Mouse (Mus musculus) forebrain, embryonic 13.5 days (tissue): ENCODE results near the gene Ascl1. TPM values are rescaled to one million over a fixed set of nuclear protein-coding genes. Genes with fewer than 3 reads are reported as not detected.

Experiments used
- ATAC-seq: fragments of 200-750 bp; cut with Nextera tagmentation; 2 replicates; pipeline ENCODE4 v1.8.0; 2017
- H3K27ac ChIP-seq: fragments of 300-500 bp; sonication (generic); 2 replicates; pipeline ENCODE4 v1.5.1; 2015; ENCODE audit warnings: inconsistent platforms, mild to moderate bottlenecking, moderate library complexity
- H3K27me3 ChIP-seq: fragments of 300-500 bp; sonication (generic); 2 replicates; pipeline ENCODE4 v1.6.1; 2015; ENCODE audit warnings: mild to moderate bottlenecking, inconsistent platforms
- H3K36me3 ChIP-seq: fragments of 300-500 bp; sonication (generic); 2 replicates; pipeline ENCODE4 v1.6.1; 2015; ENCODE audit warnings: mild to moderate bottlenecking, inconsistent platforms; ENCODE audit not compliant: poor library complexity, severe bottlenecking
- H3K4me1 ChIP-seq: fragments of 300-500 bp; sonication (generic); 2 replicates; pipeline ENCODE4 v1.6.1; 2015; ENCODE audit warnings: inconsistent platforms
- H3K4me2 ChIP-seq: fragments of 300-500 bp; sonication (generic); 2 replicates; pipeline ENCODE4 v1.6.1; 2015; ENCODE audit warnings: inconsistent platforms, mild to moderate bottlenecking, moderate library complexity
- H3K4me3 ChIP-seq: fragments of 300-500 bp; sonication (generic); 2 replicates; pipeline ENCODE4 v1.5.1; 2015; ENCODE audit warnings: mild to moderate bottlenecking, inconsistent platforms
- H3K9ac ChIP-seq: fragments of 300-500 bp; sonication (generic); 2 replicates; pipeline ENCODE4 v1.6.1; 2015; ENCODE audit warnings: mild to moderate bottlenecking, inconsistent platforms
- H3K9me3 ChIP-seq: fragments of 300-500 bp; sonication (generic); replicated peaks from 2 replicates; pipeline ENCODE4 v1.6.1; 2016; ENCODE audit warnings: inconsistent platforms
- WGBS: fragments of 180-500 bp; shearing (Covaris S2); methylation state at CpG from one replicate; pipeline ENCODE4 v1.1.7; 2015; 5-methylcytosine and 5-hydroxymethylcytosine counted together
- polyA plus RNA-seq: library from polyadenylated mRNA; unstranded; fragments of >200 nt; fragmentation: Nextera tagmentation; extraction: Ambion mirVana; gene quantifications from 2 replicates; pipeline ENCODE4 v1.2.1, GENCODE M21; 2015

Gene Ascl1
- 32.1 and 33.9 TPM in 2 replicates for polyA plus RNA-seq

DNA sequence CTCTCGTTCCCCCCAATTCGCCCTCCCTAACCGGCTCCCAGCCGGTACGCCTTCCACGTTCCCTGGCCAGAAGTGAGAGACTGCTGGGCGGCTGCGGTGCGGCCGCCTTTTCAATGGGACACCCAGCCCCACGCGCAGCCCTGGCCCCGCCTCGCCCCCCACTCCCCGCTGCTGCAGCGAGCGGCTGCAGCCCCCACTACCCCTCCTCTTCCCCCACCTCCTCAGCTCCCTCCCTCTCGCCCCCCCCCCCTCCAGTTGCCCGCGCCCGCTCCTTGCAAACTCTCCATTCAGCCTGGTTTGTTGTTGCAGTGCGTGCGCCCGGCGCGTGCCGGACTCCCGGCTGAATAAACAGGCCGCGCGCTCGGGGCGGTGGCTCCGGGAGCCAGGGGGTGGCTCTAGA, at the start of gene Ascl1:
Gene Ascl1 (minus strand): TSS at position 85 of the 400 bp plus-strand sequence.
- Histone ChIP-seq H3K27ac (peak within 1 kb of the TSS; percentile 96), H3K4me1 (peaks cover 52% of the 10 kb centered on the region), H3K4me2 (peak within 1 kb of the TSS; percentile 80), H3K4me3 (peak within 1 kb of the TSS; percentile 94), H3K9me3 (peaks cover 3% of the 10 kb centered on the region), H3K27me3 (peaks cover 22% of the 10 kb centered on the region), H3K9ac (peak within 1 kb of the TSS; percentile 98), H3K36me3 (no peaks in the 10 kb centered on the region)
- ATAC-seq: peak; percentile 54
- WGBS: 1% methylated on average over 30 of the region's 34 CpGs

DNA sequence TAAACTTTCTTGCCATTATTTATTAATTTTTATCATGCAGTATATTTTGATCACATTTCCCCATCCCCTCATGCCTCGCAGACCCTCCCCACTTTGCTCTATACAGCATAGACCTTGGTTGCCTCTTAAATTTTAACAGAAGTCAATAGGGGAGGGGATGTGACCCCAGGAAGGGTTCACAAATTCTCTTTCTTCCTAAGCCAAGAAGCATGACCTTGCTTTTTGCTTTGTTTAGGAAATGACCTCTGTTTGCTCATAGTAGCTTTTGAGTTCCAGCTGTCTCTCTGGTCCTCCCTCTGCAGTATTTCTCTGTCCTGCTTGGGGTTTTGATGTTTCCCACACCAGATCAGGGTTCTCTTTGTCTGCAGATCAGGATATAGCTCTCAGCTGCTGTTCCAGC, 40.7 kb upstream of the Ascl1 start:
- 100% methylated on average over 1 of the region's 1 CpGs for WGBS
- Histone ChIP-seq H3K4me3 (no peak overlapping the region), H3K4me1 (no peaks in the 10 kb centered on the region), H3K27ac (no peak overlapping the region), H3K36me3 (no peaks in the 10 kb centered on the region), H3K9me3 (no peaks in the 10 kb centered on the region), H3K27me3 (no peaks in the 10 kb centered on the region), H3K9ac (no peak overlapping the region), H3K4me2 (no peak overlapping the region)
- no peak for ATAC-seq

DNA sequence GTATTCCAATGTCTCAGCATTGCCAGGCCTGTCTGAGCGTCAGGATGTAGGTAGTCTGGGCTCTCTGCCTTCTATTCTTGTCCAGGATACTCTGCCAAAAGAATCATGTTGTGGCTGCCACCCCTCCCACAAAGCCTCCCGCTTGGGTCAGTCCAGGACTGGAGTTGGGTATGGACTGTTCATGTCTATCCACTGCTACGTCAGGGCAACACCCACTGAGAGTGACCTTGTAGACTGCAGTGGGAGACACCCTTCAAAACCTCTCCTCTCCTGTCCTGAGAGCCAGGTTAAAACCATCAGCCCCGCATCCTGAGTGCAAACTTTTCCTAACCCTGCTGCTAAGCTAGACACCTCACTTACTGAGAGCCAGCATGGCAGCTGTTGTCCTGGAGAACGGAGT, 28.2 kb upstream of the Ascl1 start, which contains the start of gene Pah:
Gene Pah (plus strand): TSS at position 150 of the 400 bp plus-strand sequence.
- H3K4me2 ChIP-seq: no peak within 1 kb of the TSS
- H3K27ac ChIP-seq: no peak within 1 kb of the TSS
- H3K4me3 ChIP-seq: no peak within 1 kb of the TSS
- no peak for ATAC-seq
- H3K27me3 ChIP-seq: no peaks in the 10 kb centered on the region
- 88% methylated on average over 5 of the region's 5 CpGs for WGBS
- H3K4me1 ChIP-seq: no peaks in the 10 kb centered on the region
- H3K9ac ChIP-seq: no peak within 1 kb of the TSS
- H3K36me3 ChIP-seq: no peaks in the 10 kb centered on the region
- no peaks in the 10 kb centered on the region for H3K9me3 ChIP-seq

DNA sequence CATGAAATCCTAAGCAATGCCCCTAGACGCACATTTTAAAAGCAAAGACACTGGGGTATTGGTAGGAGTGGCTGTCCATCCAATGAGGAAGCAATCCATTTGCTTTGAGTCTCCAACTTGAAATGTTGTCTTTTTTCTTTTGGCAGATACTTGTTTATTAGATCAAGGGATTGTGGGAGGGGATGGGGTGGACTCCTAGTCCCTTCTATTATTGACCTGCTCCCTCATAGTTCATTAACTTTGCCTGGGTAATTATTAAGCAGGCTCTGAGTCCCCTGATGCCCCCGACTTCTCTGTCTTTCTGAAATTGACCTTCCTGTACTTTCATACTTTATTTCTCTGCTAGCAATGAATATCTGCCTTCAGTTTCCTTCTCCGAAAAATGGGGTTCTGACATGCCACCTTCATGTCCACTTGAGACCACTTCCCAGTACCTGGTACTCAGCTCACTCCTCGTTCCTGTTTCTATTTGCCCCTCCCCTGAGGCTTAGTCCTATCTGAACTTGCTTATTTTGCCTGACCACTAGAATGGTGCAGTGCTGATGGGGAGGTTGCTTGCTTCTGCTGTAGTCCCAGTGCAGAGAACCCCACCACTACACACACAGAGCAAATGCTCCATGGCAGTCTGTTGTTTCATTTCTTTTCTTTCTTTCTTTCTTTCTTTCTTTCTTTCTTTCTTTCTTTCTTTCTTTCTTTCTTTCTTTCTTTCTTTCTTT, 27.1 kb upstream of the Ascl1 start:
- Histone ChIP-seq H3K36me3 (no peaks in the 10 kb centered on the region), H3K4me2 (no peak overlapping the region), H3K27ac (no peak overlapping the region), H3K9ac (no peak overlapping the region), H3K4me3 (no peak overlapping the region), H3K27me3 (no peaks in the 10 kb centered on the region), H3K4me1 (no peaks in the 10 kb centered on the region), H3K9me3 (no peaks in the 10 kb centered on the region)
- no peak for ATAC-seq
- 85% methylated on average over 4 of the region's 4 CpGs for WGBS

DNA sequence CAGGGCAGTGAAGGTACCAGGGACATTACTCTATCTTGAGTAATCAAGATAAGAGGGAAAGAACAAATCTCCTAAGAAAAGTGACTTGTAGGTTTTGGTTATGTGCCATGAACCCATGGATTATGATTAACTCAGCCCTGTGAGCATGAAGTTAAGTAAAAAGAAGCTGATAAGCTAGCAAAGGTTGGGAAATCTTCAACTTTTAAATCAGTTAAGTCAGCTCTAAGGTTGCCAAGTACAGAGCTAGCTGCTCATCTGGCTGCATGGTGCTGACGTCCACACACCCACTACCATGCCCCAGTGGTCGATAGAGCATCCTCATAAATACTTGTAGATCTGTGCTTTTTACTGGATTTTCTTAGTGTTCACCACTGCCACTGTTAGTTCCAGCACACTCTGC, 25.1 kb upstream of the Ascl1 start:
- no peak for ATAC-seq
- H3K4me3 ChIP-seq: no peak overlapping the region
- H3K9ac ChIP-seq: no peak overlapping the region
- no peaks in the 10 kb centered on the region for H3K27me3 ChIP-seq
- no peak overlapping the region for H3K4me2 ChIP-seq
- H3K9me3 ChIP-seq: no peaks in the 10 kb centered on the region
- no peaks in the 10 kb centered on the region for H3K4me1 ChIP-seq
- WGBS: 89% methylated on average over 2 of the region's 2 CpGs
- no peaks in the 10 kb centered on the region for H3K36me3 ChIP-seq
- no peak overlapping the region for H3K27ac ChIP-seq

DNA sequence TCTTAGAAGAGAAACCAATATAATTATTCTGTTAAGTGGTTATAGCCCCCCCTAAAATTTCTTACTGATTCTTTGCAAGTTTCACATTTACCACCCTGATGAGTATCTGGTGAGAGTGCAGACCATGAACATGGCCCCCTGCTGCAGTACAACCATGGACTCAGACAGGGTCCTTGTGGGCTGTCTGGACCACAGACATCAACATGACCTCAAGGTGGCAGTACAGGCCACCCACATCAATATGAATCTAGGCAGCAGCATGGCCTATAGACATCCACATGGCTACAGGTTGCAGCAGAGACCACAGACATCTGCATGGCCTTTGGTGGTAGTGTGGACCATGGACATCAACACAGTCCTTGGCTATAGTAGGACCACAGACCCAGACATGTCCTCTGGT, 19.6 kb upstream of the Ascl1 start:
- Histone ChIP-seq H3K4me1 (no peaks in the 10 kb centered on the region), H3K36me3 (no peaks in the 10 kb centered on the region), H3K4me3 (no peak overlapping the region), H3K27me3 (no peaks in the 10 kb centered on the region), H3K27ac (no peak overlapping the region), H3K9me3 (no peaks in the 10 kb centered on the region), H3K4me2 (no peak overlapping the region), H3K9ac (no peak overlapping the region)
- no peak for ATAC-seq

DNA sequence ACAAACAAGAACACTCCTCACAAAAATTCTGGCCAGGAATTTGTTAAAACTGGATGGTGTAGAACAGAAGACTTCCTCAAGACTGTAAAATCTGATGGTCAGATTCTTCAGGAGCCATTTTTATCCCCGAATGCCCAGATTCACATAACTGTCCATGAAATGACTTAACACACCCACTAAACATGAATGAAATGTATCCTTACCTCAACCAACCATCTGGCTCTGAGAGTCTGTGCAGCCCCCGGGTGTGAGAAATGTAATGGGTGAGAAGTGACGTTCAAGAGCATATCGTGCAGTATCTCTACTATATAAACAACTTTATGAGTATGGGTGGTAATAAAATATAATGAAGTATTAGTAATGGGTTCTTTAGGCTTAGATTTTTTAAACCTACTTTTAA, 15.1 kb upstream of the Ascl1 start:
- no peak overlapping the region for H3K4me3 ChIP-seq
- H3K9me3 ChIP-seq: no peaks in the 10 kb centered on the region
- H3K27ac ChIP-seq: no peak overlapping the region
- H3K9ac ChIP-seq: no peak overlapping the region
- H3K27me3 ChIP-seq: no peaks in the 10 kb centered on the region
- H3K36me3 ChIP-seq: no peaks in the 10 kb centered on the region
- WGBS: 95% methylated on average over 4 of the region's 4 CpGs
- no peak for ATAC-seq
- H3K4me1 ChIP-seq: 0 out of 2 replicates have a peak, but pooled peaks cover 4% of the 10 kb centered on the region
- no peak overlapping the region for H3K4me2 ChIP-seq

DNA sequence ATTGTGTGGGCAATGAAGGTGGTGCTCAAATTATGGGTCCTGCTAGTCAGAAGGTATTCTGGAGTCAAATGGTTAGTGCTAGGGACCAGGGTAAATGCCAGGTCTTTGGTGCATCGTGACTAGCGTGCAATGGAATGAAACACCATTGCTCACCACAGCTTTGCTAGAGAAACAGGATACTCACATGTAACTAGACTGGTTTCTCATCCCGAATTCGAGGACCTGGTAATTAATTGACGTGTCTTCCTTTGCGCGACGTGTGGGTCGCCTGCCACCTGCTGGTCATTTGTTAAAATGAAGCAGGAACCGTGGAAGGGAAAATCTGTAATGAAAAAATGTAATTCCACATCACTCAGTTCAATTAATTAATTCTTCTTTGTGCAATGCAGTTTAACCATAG, 10.5 kb upstream of the Ascl1 start:
- H3K36me3 ChIP-seq: no peaks in the 10 kb centered on the region
- H3K9me3 ChIP-seq: no peaks in the 10 kb centered on the region
- H3K27me3 ChIP-seq: peaks cover 8% of the 10 kb centered on the region; the same call in 1 of the 2 replicates
- no peak overlapping the region for H3K27ac ChIP-seq
- H3K4me2 ChIP-seq: no peak overlapping the region
- H3K9ac ChIP-seq: no peak overlapping the region
- no peak overlapping the region for H3K4me3 ChIP-seq
- peaks cover 38% of the 10 kb centered on the region for H3K4me1 ChIP-seq
- 1% methylated on average over 10 of the region's 10 CpGs for WGBS
- peak; percentile 66 for ATAC-seq

DNA sequence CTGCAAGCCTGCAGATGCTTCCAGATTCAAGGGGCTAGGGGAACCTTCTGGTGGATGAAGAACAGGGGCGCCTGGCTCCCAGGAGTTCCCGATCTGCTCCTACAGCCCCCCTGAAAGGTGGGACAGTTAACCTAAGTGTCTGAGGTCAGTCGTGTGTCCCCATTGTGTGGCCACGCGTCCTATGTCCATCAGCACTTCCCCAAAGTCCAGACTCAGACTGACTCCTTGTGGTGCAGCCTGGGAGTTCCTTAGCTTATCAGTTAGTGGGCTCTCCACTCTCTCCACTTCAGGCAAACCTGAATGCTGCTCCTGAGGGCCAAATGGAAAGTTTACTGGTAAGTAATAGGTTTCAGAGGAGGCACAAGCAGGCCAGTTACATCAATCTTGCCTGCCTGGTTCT, 8.8 kb upstream of the Ascl1 start:
- Histone ChIP-seq H3K27me3 (peaks cover 16% of the 10 kb centered on the region), H3K27ac (peak overlapping the region; percentile 52), H3K9me3 (peaks cover 3% of the 10 kb centered on the region), H3K9ac (no peak overlapping the region), H3K36me3 (no peaks in the 10 kb centered on the region), H3K4me1 (peaks cover 38% of the 10 kb centered on the region), H3K4me2 (peak overlapping the region; percentile 58; the same call in 1 of the 2 replicates), H3K4me3 (no peak overlapping the region)
- WGBS: 8% methylated on average over 5 of the region's 5 CpGs
- ATAC-seq: no peak

DNA sequence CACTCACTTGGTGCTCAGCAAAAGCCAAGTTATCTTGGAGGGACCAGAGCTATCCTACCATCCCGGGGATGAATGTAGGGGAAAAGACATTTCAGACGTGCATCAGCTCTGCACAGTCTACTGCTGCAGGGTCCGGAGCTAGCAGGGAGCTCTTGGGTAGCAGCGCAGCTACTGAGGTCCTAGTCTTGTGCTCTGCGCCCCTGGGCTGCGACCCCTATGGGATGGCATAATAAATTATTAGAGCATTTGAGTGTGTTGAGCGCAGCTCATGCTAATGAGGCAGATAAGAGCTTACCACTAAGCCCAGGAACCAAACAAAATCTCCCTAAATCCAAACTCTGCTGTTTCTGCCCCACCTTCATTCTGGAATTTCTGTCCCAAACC, 8.2 kb upstream of the Ascl1 start:
- Histone ChIP-seq H3K27ac (peak overlapping the region; percentile 52), H3K4me2 (peak overlapping the region; percentile 58), H3K27me3 (peaks cover 22% of the 10 kb centered on the region), H3K9ac (peak overlapping the region; percentile 50), H3K9me3 (peaks cover 3% of the 10 kb centered on the region), H3K4me1 (peaks cover 38% of the 10 kb centered on the region), H3K36me3 (no peaks in the 10 kb centered on the region), H3K4me3 (peak overlapping the region; percentile 29)
- peak; percentile 70 for ATAC-seq
- WGBS: 3% methylated on average over 7 of the region's 7 CpGs

DNA sequence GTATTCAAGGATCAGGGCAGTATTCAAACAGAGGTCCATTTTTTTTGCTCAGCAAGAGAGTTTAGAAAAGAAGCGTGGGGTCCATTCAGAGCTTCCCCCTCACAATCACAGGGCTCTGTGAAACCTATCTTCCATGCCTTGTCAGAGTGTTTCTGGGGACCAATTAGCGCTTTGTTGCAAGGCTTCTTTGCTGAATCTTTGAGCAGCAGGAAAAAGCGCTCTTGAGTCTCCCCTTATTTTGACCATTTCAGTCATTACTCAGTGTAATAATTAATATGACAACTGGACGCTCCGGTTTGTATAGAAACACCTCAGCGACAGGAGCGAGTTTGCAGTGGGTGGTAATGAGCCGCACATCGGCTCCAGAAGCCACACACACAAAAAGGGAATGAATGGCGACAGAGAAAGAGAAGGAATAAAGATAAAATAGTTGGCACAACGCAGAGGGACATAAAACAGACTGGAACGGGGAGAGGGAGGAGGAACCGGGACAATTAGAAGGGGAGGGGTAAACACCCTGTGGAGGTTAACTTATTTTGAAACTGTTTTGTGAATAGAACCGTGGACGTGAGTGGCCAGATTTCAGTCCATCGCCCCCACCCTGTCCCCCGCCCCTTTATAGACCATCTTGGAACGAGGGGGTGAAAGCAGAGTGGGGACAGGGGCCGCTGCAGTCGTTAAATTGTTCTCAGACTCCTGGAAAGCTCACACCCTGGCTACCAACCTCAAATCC, 7.6 kb upstream of the Ascl1 start:
- Histone ChIP-seq H3K9ac (peak overlapping the region; percentile 50), H3K27ac (peak overlapping the region; percentile 52), H3K4me3 (peak overlapping the region; percentile 29), H3K9me3 (peaks cover 3% of the 10 kb centered on the region), H3K27me3 (peaks cover 25% of the 10 kb centered on the region), H3K4me2 (peak overlapping the region; percentile 58), H3K4me1 (peaks cover 38% of the 10 kb centered on the region), H3K36me3 (no peaks in the 10 kb centered on the region)
- ATAC-seq: peak; percentile 52
- WGBS: under 1% methylated on average over 20 of the region's 20 CpGs

DNA sequence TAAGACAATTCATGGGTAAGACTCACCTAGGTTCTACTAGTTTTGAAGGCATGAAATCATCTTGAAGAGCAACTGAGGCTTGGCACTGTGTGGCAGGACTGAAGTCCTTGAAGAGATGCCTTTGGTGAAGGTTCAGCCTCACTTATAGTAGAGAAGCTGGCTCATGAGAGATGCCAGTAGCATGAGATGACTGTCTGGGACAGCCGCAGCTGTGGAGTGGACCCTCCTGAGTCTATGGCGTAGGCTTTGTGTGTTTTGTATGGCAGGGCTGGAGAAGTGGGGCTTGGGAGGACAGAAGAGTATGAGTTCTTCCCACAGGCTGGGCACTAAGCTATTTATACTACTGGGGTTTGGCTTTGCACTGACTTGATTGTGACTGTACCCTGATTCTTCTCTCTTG, 3.6 kb upstream of the Ascl1 start:
- no peak overlapping the region for H3K4me3 ChIP-seq
- ATAC-seq: no peak
- H3K9ac ChIP-seq: no peak overlapping the region
- H3K27ac ChIP-seq: no peak overlapping the region
- peaks cover 27% of the 10 kb centered on the region for H3K27me3 ChIP-seq
- WGBS: 93% methylated on average over 2 of the region's 2 CpGs
- H3K9me3 ChIP-seq: peaks cover 3% of the 10 kb centered on the region
- no peaks in the 10 kb centered on the region for H3K36me3 ChIP-seq
- peaks cover 43% of the 10 kb centered on the region for H3K4me1 ChIP-seq
- H3K4me2 ChIP-seq: no peak overlapping the region
